Mouse (Mus musculus) CD4-positive, CD25-positive, alpha-beta regulatory T cell, adult 4 months (primary cell): ENCODE results near the gene Lrrc56. TPM values are rescaled to one million over a fixed set of nuclear protein-coding genes. Genes with fewer than 3 reads are reported as not detected.

Experiments
- ATAC-seq: one replicate; pipeline ENCODE4 v1.8.0; 2017
- polyA plus RNA-seq, 2 experiments: library from polyadenylated mRNA; unstranded; fragments of 100-300 nt; shearing (Covaris generic); gene quantifications; one replicate each; pipeline ENCODE4 v1.2.1; 2017

The Lrrc56 gene
- polyA plus RNA-seq, 2 experiments from 2014 or later: 2.2 to 4.5 TPM

GRCm38 (mm10) chr7:141192776-141193347 lies 1.1 kb upstream of the Lrrc56 start:
- no peak for ATAC-seq

GRCm38 (mm10) chr7:141193348-141193856 lies 555 bp upstream of the Lrrc56 start:
- no peak for ATAC-seq

GRCm38 (mm10) chr7:141194409-141194808 lies 452 bp downstream of the Lrrc56 start:
- no peak for ATAC-seq

GRCm38 (mm10) chr7:141194830-141195229 lies 873 bp downstream of the Lrrc56 start:
- peak; percentile 72 for ATAC-seq

GRCm38 (mm10) chr7:141195754-141196153 lies 1.8 kb downstream of the Lrrc56 start:
- no peak for ATAC-seq

- ATAC-seq: no peak
Observed at GRCm38 (mm10) chr7:141196619-141197282, 2.8 kb downstream of the Lrrc56 start.

- no peak for ATAC-seq
Observed at GRCm38 (mm10) chr7:141198121-141198520, 4.2 kb downstream of the Lrrc56 start.

GRCm38 (mm10) chr7:141204546-141204945 lies 10.6 kb downstream of the Lrrc56 start:
- ATAC-seq: no peak

GRCm38 (mm10) chr7:141205504-141205903 lies 11.5 kb downstream of the Lrrc56 start:
- ATAC-seq: no peak

GRCm38 (mm10) chr7:141206182-141206937 lies 12.4 kb downstream of the Lrrc56 start:
- ATAC-seq: no peak

- ATAC-seq: no peak
Observed at GRCm38 (mm10) chr7:141209526-141209925, 15.6 kb downstream of the Lrrc56 start.

- ATAC-seq: no peak
Observed at GRCm38 (mm10) chr7:141210137-141210536, 16.2 kb downstream of the Lrrc56 start.

- no peak for ATAC-seq
Observed at GRCm38 (mm10) chr7:141210606-141211131, 16.7 kb downstream of the Lrrc56 start.

- ATAC-seq: no peak
Observed at GRCm38 (mm10) chr7:141213133-141213532, 19.2 kb downstream of the Lrrc56 start.

- no peak for ATAC-seq
Observed at GRCm38 (mm10) chr7:141213605-141214235, 19.8 kb downstream of the Lrrc56 start, which contains the start of gene Lmntd2. Lmntd2 (minus strand) TSS chr7:141214080.

- ATAC-seq: no peak
Observed at GRCm38 (mm10) chr7:141214310-141214709, 20.4 kb downstream of the Lrrc56 start.

- peak; percentile 97 for ATAC-seq
Observed at GRCm38 (mm10) chr7:141215101-141215879, 21.3 kb downstream of the Lrrc56 start, which contains the start of gene Rassf7. Rassf7 (plus strand) TSS chr7:141215860.

GRCm38 (mm10) chr7:141215880-141216733 lies 22.1 kb downstream of the Lrrc56 start:
- peak; percentile 33 for ATAC-seq

GRCm38 (mm10) chr7:141216894-141217293 lies 22.9 kb downstream of the Lrrc56 start:
- ATAC-seq: no peak

GRCm38 (mm10) chr7:141217343-141218013 lies 23.5 kb downstream of the Lrrc56 start:
- ATAC-seq: no peak
